Mouse (Mus musculus) spleen, postnatal 10 days (tissue): ENCODE measurements around the gene Nup210l.

Source experiments
- DNase-seq, 2 experiments: peaks; one replicate each; pipeline ENCODE4 v3.0.0; 2021 to 2022; ENCODE audit warnings: low spot score in 2 of 2

The Nup210l gene

DNA sequence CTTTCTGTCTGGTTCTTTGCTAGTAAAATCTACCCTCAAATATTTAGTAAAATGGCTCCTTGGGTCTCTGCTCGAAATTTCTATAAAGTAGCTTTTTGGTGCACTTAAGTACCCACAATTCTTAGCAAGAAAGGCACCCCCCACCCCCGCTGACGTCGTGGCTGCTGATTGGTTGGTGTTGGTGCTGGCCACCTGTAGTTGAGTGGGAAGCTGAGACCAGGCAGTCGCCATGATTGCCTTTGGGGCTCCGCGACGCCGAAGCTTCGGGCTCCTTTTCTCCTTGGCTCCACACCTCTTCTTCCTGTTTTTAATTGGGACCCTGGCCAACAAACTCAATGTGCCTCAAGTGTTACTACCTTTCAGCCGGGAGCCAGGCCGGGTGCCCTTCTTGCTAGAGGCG is at the start of gene Nup210l:
Gene Nup210l, plus strand, starts transcription at position 195 of the 400 bp plus-strand sequence.
- no peak for DNase-seq

DNA sequence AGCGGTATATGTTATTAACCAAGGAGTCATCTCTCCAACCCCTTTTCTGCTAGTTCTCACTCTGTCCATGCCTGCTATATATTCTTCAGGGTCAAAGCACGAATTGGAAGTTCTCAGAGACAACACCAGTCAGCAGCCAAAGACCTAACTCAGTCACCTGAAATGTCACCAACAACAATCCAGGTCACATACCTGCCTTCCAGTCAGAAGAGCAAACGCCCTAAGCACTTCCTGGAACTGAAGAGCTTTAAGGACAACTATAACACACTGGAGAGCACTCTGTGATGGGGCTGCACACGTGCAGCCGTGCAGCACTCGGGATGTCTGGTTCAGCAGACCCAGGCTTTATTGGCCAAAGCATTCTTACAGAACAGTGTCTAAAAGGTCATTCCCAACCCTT is 42.4 kb upstream of the Nup210l start:
- DNase-seq: no peak

DNA sequence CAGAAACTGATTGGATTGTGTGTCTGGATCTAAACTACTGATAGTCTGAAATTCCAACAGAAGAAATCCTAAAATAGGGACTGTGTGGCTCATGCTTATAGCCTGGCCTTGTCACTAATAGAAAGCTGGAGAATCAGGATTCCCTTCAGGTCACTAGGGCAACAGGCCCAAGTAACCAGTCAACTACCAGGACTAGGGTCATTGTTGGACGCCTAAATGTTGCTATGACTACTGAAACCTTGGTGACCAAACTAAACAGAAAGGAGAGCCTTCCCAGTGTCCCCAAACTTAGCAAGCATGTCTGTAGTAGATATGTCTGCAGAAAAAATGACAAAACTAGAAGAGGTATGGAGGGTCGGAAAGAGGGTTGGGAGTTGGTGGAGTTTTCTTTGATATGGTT is 41.4 kb upstream of the Nup210l start:
- DNase-seq: no peak

DNA sequence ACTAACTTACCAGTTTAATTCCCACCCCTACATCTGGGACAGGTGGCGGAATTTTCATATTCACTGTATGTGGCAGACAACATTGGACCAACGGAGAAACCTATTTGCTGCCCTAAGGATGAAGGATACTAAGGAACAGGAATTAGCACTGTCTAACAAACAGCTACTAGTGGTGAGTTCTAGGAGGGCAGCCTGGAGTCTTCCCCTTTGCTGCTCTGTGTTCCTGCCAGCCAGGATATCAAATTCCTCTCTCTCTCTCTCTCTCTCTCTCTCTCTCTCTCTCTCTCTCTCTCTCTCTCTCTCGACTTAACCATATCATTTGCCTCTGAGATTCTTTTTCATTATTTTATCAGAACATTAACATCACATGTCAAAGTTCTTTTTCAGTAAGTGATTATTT is 39.5 kb upstream of the Nup210l start:
- no peak for DNase-seq

GRCm38 (mm10) chr3:90065553-90065952 is 38.4 kb upstream of the Nup210l start:
- peak; percentile 52 to 70 for DNase-seq

- no peak for DNase-seq
These were observed 36.1 kb upstream of the Nup210l start for GRCm38 (mm10) chr3:90067851-90068250.

DNA sequence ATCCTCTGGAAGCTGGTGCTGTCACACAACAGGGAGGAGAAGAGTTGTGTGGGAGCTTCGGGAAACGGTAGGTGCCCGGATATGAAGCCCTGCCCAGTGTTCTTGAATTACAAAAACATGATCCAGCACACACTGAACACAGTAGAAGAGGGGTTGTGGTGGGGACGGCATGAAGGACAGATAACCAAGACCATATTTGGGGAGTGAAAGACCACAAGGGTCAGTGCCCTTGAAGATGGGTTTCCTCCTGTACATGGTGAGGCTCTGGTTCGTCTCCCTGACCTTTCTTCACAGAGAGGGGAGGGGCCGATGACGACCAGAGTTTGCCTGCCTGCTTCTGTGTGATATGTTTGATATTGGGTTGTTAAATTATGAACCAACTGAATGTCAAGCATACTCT is 34.2 kb upstream of the Nup210l start:
- no peak for DNase-seq

GRCm38 (mm10) chr3:90072294-90072693 is 31.6 kb upstream of the Nup210l start, which contains the start of gene Tpm3:
Gene Tpm3 (plus strand): TSS chr3:90072649.
- DNase-seq: no peak

- peak; percentile 80 to 90 for DNase-seq
These were observed 26.8 kb upstream of the Nup210l start for GRCm38 (mm10) chr3:90076921-90077716.

GRCm38 (mm10) chr3:90078224-90078623 is 25.7 kb upstream of the Nup210l start:
- no peak for DNase-seq

DNA sequence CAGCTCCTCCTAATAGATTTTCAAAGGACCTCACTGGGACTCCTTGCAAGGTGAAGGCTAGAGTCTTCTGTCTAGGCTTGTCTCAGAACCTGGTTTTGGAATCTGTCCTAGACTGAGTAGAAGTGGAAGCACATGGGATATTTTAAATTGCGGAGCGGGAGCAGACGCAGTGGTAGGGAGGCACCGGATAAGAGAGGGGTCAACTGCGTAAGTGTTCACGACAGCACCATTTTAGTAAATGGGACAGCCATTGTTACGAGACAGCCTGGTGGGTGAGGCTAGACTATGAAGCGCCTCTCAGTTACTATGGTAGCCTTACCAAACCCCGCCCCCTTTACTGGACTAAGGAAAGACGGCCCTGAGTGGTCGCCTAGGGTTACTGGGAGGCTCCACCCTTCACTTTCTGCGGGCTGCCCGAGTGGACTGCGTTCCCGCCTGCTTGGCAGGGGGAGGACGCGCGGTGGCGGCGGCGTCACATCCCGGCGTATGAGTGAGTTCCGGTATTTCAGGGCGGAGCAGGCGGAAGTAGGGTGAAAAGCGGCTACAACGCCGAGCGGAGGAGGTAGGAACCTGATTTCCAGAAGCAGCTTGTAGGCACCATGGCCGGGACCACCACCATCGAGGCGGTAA is 24.7 kb upstream of the Nup210l start:
- DNase-seq: peak; percentile 78 to 94

GRCm38 (mm10) chr3:90079763-90080497 is 24.0 kb upstream of the Nup210l start:
- peak; percentile 68 to 78 for DNase-seq

DNA sequence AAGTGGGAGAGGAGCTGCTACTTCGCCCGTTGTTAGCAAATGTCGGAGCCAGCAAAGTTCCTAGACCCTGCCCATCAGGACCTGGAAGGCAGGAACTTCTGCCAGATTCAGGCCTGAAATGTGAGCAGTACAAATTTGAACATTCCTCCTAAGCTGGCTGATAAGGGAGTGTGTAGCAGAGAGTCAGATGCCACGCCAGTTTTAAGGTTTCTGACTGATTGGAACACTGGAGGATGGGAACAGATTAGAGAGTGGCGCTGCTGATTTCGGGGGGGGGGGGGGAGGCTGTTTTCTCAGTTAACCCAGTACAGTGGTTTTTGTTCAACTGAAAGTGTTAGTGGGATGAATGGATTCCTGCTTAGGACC is 23.5 kb upstream of the Nup210l start:
- no peak for DNase-seq

GRCm38 (mm10) chr3:90081365-90082240 is 22.3 kb upstream of the Nup210l start:
- peak; percentile 20 to 23 for DNase-seq

- DNase-seq: peak in 1 of 2 experiments; percentile 27
These were observed 20.9 kb upstream of the Nup210l start for GRCm38 (mm10) chr3:90083034-90083433.

- DNase-seq: no peak
These were observed 20.1 kb upstream of the Nup210l start for GRCm38 (mm10) chr3:90083698-90084324.

DNA sequence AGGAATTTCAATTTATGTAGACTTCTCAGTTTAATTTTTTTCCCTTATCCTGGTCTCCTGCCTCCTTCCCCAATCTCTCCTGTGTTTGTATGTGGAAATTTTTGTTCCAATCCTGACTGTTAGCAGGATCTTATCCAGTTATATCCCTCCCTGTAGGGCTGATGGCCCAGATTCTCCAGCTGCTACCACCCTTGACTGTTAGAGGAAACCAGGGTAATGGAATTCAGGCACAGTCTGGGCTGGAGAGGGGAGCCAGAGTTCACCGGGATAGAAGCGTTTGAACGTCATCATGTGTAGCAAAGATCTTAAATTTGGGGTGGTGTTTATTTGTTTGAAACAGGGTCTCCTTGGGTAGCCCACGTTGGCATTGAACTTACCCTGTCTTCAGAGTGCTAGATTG is 19.1 kb upstream of the Nup210l start:
- DNase-seq: no peak

- DNase-seq: no peak
These were observed 18.7 kb upstream of the Nup210l start for GRCm38 (mm10) chr3:90085281-90085680.

GRCm38 (mm10) chr3:90086068-90086467 is 17.9 kb upstream of the Nup210l start:
- no peak for DNase-seq

DNA sequence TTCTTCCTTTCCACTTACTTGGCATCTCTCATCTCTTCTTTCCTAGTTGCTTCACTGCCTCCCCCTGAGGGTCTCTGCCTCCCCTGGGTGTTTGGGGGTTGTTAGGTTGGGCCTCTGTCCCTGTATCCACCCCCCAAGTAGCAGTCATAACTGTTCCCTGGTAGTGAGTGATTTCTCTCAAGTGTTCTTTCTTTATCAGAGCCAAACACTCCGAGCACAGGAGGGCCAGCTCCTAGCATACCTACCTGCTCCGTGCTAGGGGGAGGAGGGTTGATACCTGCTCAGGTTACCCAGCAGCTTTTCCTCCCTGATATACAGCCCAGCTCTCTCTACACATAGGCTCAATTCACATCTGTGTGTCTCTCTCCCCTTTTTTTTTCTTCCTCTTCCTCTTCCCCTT is 15.3 kb upstream of the Nup210l start:
- no peak for DNase-seq

DNA sequence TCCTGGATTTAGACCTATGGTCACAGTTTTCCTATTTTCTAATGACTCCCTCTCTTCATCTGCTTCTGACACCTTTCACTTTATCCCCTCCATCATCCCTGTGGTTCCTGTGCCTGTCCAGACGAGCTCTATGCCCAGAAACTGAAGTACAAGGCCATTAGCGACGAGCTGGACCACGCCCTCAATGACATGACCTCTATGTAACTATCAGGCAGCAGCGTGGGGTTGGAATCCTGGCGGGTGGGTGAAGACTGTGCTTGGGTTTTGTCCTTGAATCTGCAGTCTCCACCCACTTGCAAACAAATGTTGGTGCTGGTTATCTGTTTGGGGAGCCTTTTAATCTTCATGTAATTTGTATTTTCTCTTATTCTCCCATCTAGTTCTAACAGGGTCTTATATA is 13.0 kb upstream of the Nup210l start:
- no peak for DNase-seq
